ENCODE assay signal across 8 mouse cellular contexts in genomic region chr4:32915928-32916327, GRCm38 (mm10). TPM values are rescaled to one million over a fixed set of nuclear protein-coding genes. Genes with fewer than 3 reads are reported as not detected.
DNase-seq lines count a peak whose midpoint lies in the region; ATAC-seq lines count a peak whose summit lies in the region.

No protein-coding gene starts in this region.

- no peaks in the 10 kb centered on the region for H3K36me3 ChIP-seq in megakaryocyte, embryonic 14.5 days (replicated peaks; ENCODE audit: low read length)
- no peaks in the 10 kb centered on the region for H3K36me3 ChIP-seq in forebrain, embryonic 15.5 days
- no peaks in the 10 kb centered on the region for H3K36me3 ChIP-seq in stomach, embryonic 14.5 days (ENCODE audit: control insufficient read depth, insufficient read depth, low read length)

- peaks cover 11% of the 10 kb centered on the region for H3K4me1 ChIP-seq in megakaryocyte, embryonic 14.5 days
- H3K4me1 ChIP-seq in forebrain, embryonic 15.5 days: peaks cover 29% of the 10 kb centered on the region
- peaks cover 5% of the 10 kb centered on the region; the same call in 1 of the 2 replicates for H3K4me1 ChIP-seq in stomach, embryonic 14.5 days (ENCODE audit: control insufficient read depth, insufficient read depth, low read length)

- no peak for ATAC-seq in megakaryocyte, adult 5-6 weeks (ENCODE audit: poor library complexity, severe bottlenecking)
- ATAC-seq in forebrain, embryonic 15.5 days (replicated peaks): peak; percentile 46; the same call in 1 of the 2 replicates
- peak; percentile 75; the same call in 1 of the 2 replicates for ATAC-seq in stomach, embryonic 14.5 days (ENCODE audit: insufficient number of reproducible peaks, insufficient read depth, low FRiP score, low read depth)

- peaks cover 16% of the 10 kb centered on the region for H3K27me3 ChIP-seq in megakaryocyte, embryonic 14.5 days (replicated peaks)
- no peaks in the 10 kb centered on the region for H3K27me3 ChIP-seq in forebrain, embryonic 15.5 days
- H3K27me3 ChIP-seq in stomach, embryonic 14.5 days (ENCODE audit: control insufficient read depth, insufficient read depth, low read length): no peaks in the 10 kb centered on the region

- H3K9ac ChIP-seq in forebrain, embryonic 15.5 days (replicated peaks): no peak overlapping the region
- no peak overlapping the region for H3K9ac ChIP-seq in stomach, embryonic 14.5 days (replicated peaks; ENCODE audit: low read depth, low read length)

- 32% methylated on average over 8 of the region's 8 CpGs for whole genome bisulfite sequencing in forebrain, embryonic 15.5 days
- 29% methylated on average over 8 of the region's 8 CpGs for WGBS in stomach, embryonic 14.5 days

- no peak overlapping the region for H3K4me2 ChIP-seq in forebrain, embryonic 15.5 days (replicated peaks)
- H3K4me2 ChIP-seq in stomach, embryonic 14.5 days (replicated peaks; ENCODE audit: low read depth, low read length): no peak overlapping the region

- H3K9me3 ChIP-seq in megakaryocyte, embryonic 14.5 days: peaks cover 14% of the 10 kb centered on the region
- H3K9me3 ChIP-seq in forebrain, embryonic 15.5 days: no peaks in the 10 kb centered on the region
- no peaks in the 10 kb centered on the region for H3K9me3 ChIP-seq in stomach, embryonic 14.5 days (ENCODE audit: control insufficient read depth, low read depth, low read length)

- peak overlapping the region; percentile 38 for H3K4me3 ChIP-seq in megakaryocyte, embryonic 14.5 days (replicated peaks)
- H3K4me3 ChIP-seq in forebrain, embryonic 15.5 days: no peak overlapping the region
- H3K4me3 ChIP-seq in stomach, embryonic 14.5 days (ENCODE audit: low read depth, low read length): no peak overlapping the region

- peak; percentile 14 to 64 for DNase-seq in kidney, postnatal 25 days
- no peak for DNase-seq in right cerebral cortex, adult 18-20 months
- no peak for DNase-seq in gastrocnemius, adult 18-20 months (ENCODE audit: low spot score)
- DNase-seq in testis, postnatal 14 days (ENCODE audit: low spot score): no peak

- peak overlapping the region; percentile 7 for H3K27ac ChIP-seq in forebrain, embryonic 15.5 days (replicated peaks)
- H3K27ac ChIP-seq in stomach, embryonic 14.5 days (ENCODE audit: low read length): no peak overlapping the region

RNA-seq across cellular contexts. Expression of gene Ankrd6, which starts 34.7 kb away (rescaled TPM):
- polyA plus RNA-seq in megakaryocyte, embryonic 14.5 days (2012; ENCODE audit: insufficient read depth, low replicate concordance): not detected in 2 replicates
- 0.42 TPM in 1 of 2 replicates, not detected in the other for total RNA-seq in megakaryocyte, adult 5-6 weeks (2015)
- 0.33 TPM in 1 of 2 replicates, not detected in the other for total RNA-seq in megakaryocyte, adult 5-6 weeks (2017)
- 35.9 and 36.0 TPM in 2 replicates for polyA plus RNA-seq in forebrain, embryonic 15.5 days (2015; fragmentation: Nextera tagmentation; extraction: Ambion mirVana)
- 5.6 and 6.9 TPM in 2 replicates for polyA plus RNA-seq in stomach, embryonic 14.5 days (2014; fragmentation: Nextera tagmentation; extraction: Ambion mirVana)
- 1 to 10 TPM; 3.0 to 6.9 TPM for total RNA-seq in gastrocnemius, adult 18-20 months (2021)

Comparison
In these comparisons a context has a peak if more than half of its experiments do, and no peak if none do; other contexts are left out.
1. DNase-seq: peak in kidney, postnatal 25 days (2 of 2); none in right cerebral cortex, adult 18-20 months (single experiment), gastrocnemius, adult 18-20 months (single experiment) and testis, postnatal 14 days (single experiment).